Mouse (Mus musculus) neural tube, embryonic 12.5 days (tissue): ENCODE data around the gene Hyls1. TPM values are rescaled to one million over a fixed set of nuclear protein-coding genes. Genes with fewer than 3 reads are reported as not detected.

Experiments
- ATAC-seq: fragments of 200-750 bp; cut with Nextera tagmentation; 2 replicates; pipeline ENCODE4 v1.8.0; 2017; ENCODE audit warnings: low read depth, mild to moderate bottlenecking, moderate TSS enrichment, moderate library complexity; ENCODE audit not compliant: low FRiP score
- H3K27ac ChIP-seq: fragments of 300-500 bp; sonication (generic); 2 replicates; pipeline ENCODE4 v1.5.1; 2016
- H3K27me3 ChIP-seq: fragments of 300-500 bp; sonication (generic); replicated peaks from 2 replicates; pipeline ENCODE4 v1.6.1; 2016; ENCODE audit warnings: mild to moderate bottlenecking
- H3K36me3 ChIP-seq: fragments of 300-500 bp; sonication (generic); 2 replicates; pipeline ENCODE4 v1.6.1; 2016; ENCODE audit warnings: mild to moderate bottlenecking
- H3K4me1 ChIP-seq: fragments of 300-500 bp; sonication (generic); 2 replicates; pipeline ENCODE4 v1.6.1; 2016
- H3K4me2 ChIP-seq: fragments of 300-500 bp; sonication (generic); replicated peaks from 2 replicates; pipeline ENCODE4 v1.6.1; 2016; ENCODE audit warnings: mild to moderate bottlenecking
- H3K4me3 ChIP-seq: fragments of 300-500 bp; sonication (generic); 2 replicates; pipeline ENCODE4 v1.5.1; 2016
- H3K9ac ChIP-seq: fragments of 300-500 bp; sonication (generic); 2 replicates; pipeline ENCODE4 v1.6.1; 2016; ENCODE audit warnings: mild to moderate bottlenecking
- H3K9me3 ChIP-seq: fragments of 300-500 bp; sonication (generic); 2 replicates; pipeline ENCODE4 v1.6.1; 2016; ENCODE audit warnings: mild to moderate bottlenecking
- WGBS: fragments of 180-500 bp; shearing (Covaris S2); methylation state at CpG from one replicate; pipeline ENCODE4 v1.1.7; 2016; 5-methylcytosine and 5-hydroxymethylcytosine counted together
- polyA plus RNA-seq: library from polyadenylated mRNA; unstranded; fragments of >200 nt; fragmentation: Nextera tagmentation; extraction: Ambion mirVana; gene quantifications from 2 replicates; pipeline ENCODE4 v1.2.1, GENCODE M21; 2016

The Hyls1 gene
- polyA plus RNA-seq, 1 experiment from 2014 or later = 17.8 TPM

DNA sequence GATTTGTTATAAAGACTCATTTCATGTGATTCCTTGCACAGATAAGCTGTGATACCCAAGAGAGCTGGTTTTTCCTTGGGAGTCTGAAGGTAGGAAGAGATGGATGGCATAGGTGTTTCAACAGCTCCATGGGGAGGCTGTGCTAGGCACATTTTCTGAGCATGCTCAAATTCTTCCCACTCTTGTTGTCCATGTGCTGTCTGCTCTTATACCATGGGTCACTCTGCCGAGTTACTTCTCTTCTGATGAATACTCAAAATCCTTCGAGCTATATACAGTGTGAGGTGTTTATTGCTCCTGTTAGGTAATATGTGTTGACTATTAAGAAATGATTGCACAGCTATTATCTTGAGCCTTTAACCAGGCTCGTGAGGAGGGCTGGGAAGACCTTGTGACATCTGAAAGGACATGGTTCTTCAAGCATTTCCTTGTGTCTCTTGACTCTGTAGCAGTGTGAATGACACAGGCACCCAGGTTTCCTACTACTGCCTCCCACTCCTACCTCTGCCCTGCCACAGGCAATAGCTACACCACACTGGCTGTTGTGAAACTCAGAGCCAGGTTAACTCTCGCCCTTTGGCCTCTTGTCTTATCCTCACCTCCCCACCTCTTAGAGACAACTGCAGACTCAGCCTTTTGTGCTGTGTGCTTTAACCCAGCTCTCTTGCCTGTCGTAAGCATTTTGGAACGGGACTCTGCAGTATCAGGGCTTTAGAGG is 49.4 kb downstream of the Hyls1 start:
- Histone ChIP-seq H3K27ac (no peak overlapping the region), H3K36me3 (no peaks in the 10 kb centered on the region), H3K27me3 (no peaks in the 10 kb centered on the region; the same call in 1 of the 2 replicates), H3K9me3 (no peaks in the 10 kb centered on the region), H3K4me3 (no peak overlapping the region), H3K4me1 (peaks cover 10% of the 10 kb centered on the region), H3K9ac (no peak overlapping the region), H3K4me2 (no peak overlapping the region)
- no peak for ATAC-seq
- WGBS = 85% methylated on average over 6 of the region's 6 CpGs

DNA sequence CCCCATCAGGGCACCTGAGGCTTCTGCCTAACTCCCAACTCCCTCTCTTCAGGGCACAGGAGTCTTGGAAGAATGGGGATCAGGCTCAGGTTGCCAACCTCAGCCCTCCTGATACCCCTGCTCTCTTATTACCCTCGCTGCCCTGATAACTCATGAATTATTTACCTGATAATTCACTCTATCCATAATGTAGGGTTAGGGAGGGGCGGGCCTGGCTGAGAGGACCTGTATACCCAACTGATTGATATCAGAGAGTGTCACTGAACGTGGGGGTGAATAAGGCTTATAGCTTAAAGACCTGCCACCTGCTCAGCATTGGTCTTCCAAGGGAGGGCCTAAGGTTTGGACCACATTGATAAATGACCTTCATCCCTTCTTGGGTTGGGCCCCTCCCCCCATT is 52.0 kb downstream of the Hyls1 start, which contains the start of gene Gm1113:
TSS of gene Gm1113 (minus strand) at position 101 of the 400 bp plus-strand sequence.
- Histone ChIP-seq H3K4me2 (no peak within 1 kb of the TSS), H3K27ac (no peak within 1 kb of the TSS), H3K4me1 (0 out of 2 replicates have a peak, but pooled peaks cover under 1% of the 10 kb centered on the region), H3K4me3 (no peak within 1 kb of the TSS), H3K9ac (no peak within 1 kb of the TSS), H3K36me3 (no peaks in the 10 kb centered on the region), H3K27me3 (no peaks in the 10 kb centered on the region; the same call in 1 of the 2 replicates), H3K9me3 (no peaks in the 10 kb centered on the region)
- no peak for ATAC-seq
- WGBS = 79% methylated on average over 3 of the region's 3 CpGs

DNA sequence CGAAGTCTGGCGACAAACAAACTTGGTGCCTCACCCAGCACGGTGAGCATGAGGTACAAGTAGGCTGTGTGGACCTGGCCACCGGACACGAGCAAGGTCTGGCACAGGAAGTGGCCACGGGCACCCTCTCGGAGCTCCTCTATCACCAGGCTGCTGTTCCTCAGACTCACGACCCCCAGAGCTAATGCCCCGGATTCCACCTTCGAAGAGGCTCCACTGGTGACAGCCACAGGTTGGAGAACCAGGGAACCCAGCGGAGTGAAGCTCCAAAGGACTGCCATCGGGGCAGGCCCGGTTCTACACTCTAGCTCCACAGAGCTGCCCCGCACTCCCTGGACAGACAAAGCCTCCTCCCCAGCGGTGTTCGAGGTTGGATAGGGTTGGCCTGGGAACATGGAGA is 53.5 kb downstream of the Hyls1 start:
- no peaks in the 10 kb centered on the region for H3K36me3 ChIP-seq
- 92% methylated on average over 16 of the region's 16 CpGs for WGBS
- H3K4me2 ChIP-seq = no peak overlapping the region
- H3K9ac ChIP-seq = no peak overlapping the region
- no peak for ATAC-seq
- no peak overlapping the region for H3K27ac ChIP-seq
- no peaks in the 10 kb centered on the region for H3K9me3 ChIP-seq
- no peaks in the 10 kb centered on the region for H3K4me1 ChIP-seq
- H3K27me3 ChIP-seq = no peaks in the 10 kb centered on the region
- H3K4me3 ChIP-seq = no peak overlapping the region

DNA sequence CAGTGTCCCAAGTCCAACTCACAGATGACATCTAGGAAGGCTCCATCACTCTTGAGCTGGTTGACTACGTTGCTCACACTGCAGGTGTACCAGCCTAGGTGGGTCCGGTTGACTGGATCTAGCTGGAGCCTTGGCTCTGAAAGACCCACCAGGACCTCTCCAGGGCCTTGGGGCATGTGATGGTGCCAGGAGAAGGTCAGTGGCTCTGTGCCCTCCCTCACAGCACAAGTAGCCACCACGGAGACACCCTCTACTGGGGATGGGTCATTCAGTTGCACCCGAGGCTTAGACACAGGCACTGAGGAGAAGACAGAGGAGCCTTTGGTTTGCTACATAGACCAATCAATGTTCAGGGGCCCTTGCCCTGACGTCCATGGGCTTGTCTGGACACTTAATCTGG is 54.0 kb downstream of the Hyls1 start:
- no peaks in the 10 kb centered on the region for H3K4me1 ChIP-seq
- H3K9me3 ChIP-seq = no peaks in the 10 kb centered on the region
- WGBS = 89% methylated on average over 5 of the region's 5 CpGs
- no peaks in the 10 kb centered on the region for H3K27me3 ChIP-seq
- H3K9ac ChIP-seq = no peak overlapping the region
- no peak for ATAC-seq
- H3K4me2 ChIP-seq = no peak overlapping the region
- no peak overlapping the region for H3K4me3 ChIP-seq
- H3K27ac ChIP-seq = no peak overlapping the region
- H3K36me3 ChIP-seq = no peaks in the 10 kb centered on the region

DNA sequence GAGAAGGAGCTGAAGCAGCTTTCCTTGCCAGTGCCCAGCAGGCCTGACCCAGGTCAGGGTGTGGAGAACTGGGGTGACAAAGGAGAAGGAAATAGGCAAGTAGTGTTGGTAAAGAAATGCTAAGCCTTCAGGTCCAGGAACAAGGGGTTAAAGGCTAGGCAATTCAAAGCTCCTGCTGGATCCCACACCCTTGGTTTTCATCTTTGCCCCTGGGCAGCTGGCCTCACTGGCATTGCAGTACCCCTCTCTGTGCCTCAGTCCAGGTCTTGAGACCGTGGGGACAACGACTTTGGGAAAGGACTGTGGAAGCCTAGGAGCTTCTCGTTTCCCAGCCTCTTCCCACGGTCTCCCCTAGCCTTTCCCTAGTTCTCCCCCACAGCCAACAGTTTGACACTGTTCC is 56.3 kb downstream of the Hyls1 start:
- Histone ChIP-seq H3K4me3 (no peak overlapping the region), H3K4me1 (no peaks in the 10 kb centered on the region), H3K36me3 (no peaks in the 10 kb centered on the region), H3K4me2 (no peak overlapping the region), H3K9ac (no peak overlapping the region), H3K27me3 (no peaks in the 10 kb centered on the region), H3K27ac (no peak overlapping the region), H3K9me3 (no peaks in the 10 kb centered on the region)
- WGBS = 84% methylated on average over 4 of the region's 4 CpGs
- no peak for ATAC-seq

Other genes starting within 250 kb of the Hyls1 start
- 8.5 and 9.5 TPM in 2 replicates for gene Cdon, start 149.3 kb downstream of the Hyls1 start, polyA plus RNA-seq
- not detected in 2 replicates for gene Gm1113, start 52.1 kb downstream of the Hyls1 start, polyA plus RNA-seq
- 14.5 and 15.7 TPM in 2 replicates for gene Ddx25, start 11.9 kb downstream of the Hyls1 start, polyA plus RNA-seq
- 17.2 and 17.6 TPM in 2 replicates for gene Pus3, start 11.8 kb downstream of the Hyls1 start, polyA plus RNA-seq
- gene Pate2, start 114 bp downstream of the Hyls1 start, polyA plus RNA-seq = 1.5 and 1.7 TPM in 2 replicates
- not detected in 2 replicates for gene Pate4, start 41.5 kb upstream of the Hyls1 start, polyA plus RNA-seq
- not detected in 2 replicates for gene Pate3, start 77.8 kb upstream of the Hyls1 start, polyA plus RNA-seq
- 0.11 TPM in 1 of 2 replicates, not detected in the other for gene Pate1, start 117.0 kb upstream of the Hyls1 start, polyA plus RNA-seq
- not detected in 2 replicates for gene Gm17677, start 170.7 kb upstream of the Hyls1 start, polyA plus RNA-seq
- gene Gm17727, start 207.7 kb upstream of the Hyls1 start, polyA plus RNA-seq = not detected in 2 replicates
- gene Gm27235, start 219.7 kb upstream of the Hyls1 start, polyA plus RNA-seq = not detected in 2 replicates
- not detected in 2 replicates for gene D730048I06Rik, start 219.7 kb upstream of the Hyls1 start, polyA plus RNA-seq